Mouse (Mus musculus) cerebellum, postnatal 36 days (tissue): ENCODE data around the gene Gm21970.
"Not testable (repeated sequence)": the region's sequence is repeated elsewhere in the genome, so short reads cannot be mapped to it uniquely, and the experiment has no call there.

Experiments used
- DNase-seq, 2 experiments: peaks; one replicate each; pipeline ENCODE4 v3.0.0; 2021 to 2022; ENCODE audit warnings: mixed read lengths in 2 of 2

The Gm21970 gene

GRCm38 (mm10) chr16:91404828-91405577, 13.5 kb downstream of the Gm21970 start:
- DNase-seq = no peak

- peak; percentile 34 to 40 for DNase-seq
These were observed 14.4 kb downstream of the Gm21970 start, which contains the start of gene Il10rb for GRCm38 (mm10) chr16:91405640-91406584. TSS of gene Il10rb (plus strand) at chr16:91406164.

GRCm38 (mm10) chr16:91406585-91407220, 15.2 kb downstream of the Gm21970 start:
- DNase-seq = no peak

- no peak for DNase-seq
These were observed 21.8 kb downstream of the Gm21970 start for GRCm38 (mm10) chr16:91413102-91413844.

GRCm38 (mm10) chr16:91415391-91416189, 24.1 kb downstream of the Gm21970 start:
- DNase-seq = no peak

GRCm38 (mm10) chr16:91416357-91416756, 24.8 kb downstream of the Gm21970 start:
- DNase-seq = no peak

- DNase-seq = no peak
These were observed 25.4 kb downstream of the Gm21970 start for GRCm38 (mm10) chr16:91416938-91417337.

GRCm38 (mm10) chr16:91418531-91418930, 27.0 kb downstream of the Gm21970 start:
- no peak for DNase-seq

GRCm38 (mm10) chr16:91425816-91426215, 34.3 kb downstream of the Gm21970 start:
- no peak for DNase-seq

GRCm38 (mm10) chr16:91426586-91426985, 35.1 kb downstream of the Gm21970 start:
- no peak for DNase-seq

GRCm38 (mm10) chr16:91427461-91427860, 35.9 kb downstream of the Gm21970 start:
- no peak for DNase-seq

- DNase-seq = no peak
These were observed 36.8 kb downstream of the Gm21970 start for GRCm38 (mm10) chr16:91428259-91428865.

GRCm38 (mm10) chr16:91432720-91433328, 41.3 kb downstream of the Gm21970 start:
- DNase-seq = no peak

GRCm38 (mm10) chr16:91433329-91433933, 41.9 kb downstream of the Gm21970 start:
- DNase-seq = no peak

GRCm38 (mm10) chr16:91434119-91434518, 42.6 kb downstream of the Gm21970 start:
- DNase-seq = no peak

- no peak for DNase-seq
These were observed 46.6 kb downstream of the Gm21970 start for GRCm38 (mm10) chr16:91438081-91438480.

GRCm38 (mm10) chr16:91438599-91438998, 47.1 kb downstream of the Gm21970 start:
- not testable (repeated sequence) for DNase-seq

- DNase-seq = peak in 1 of 2 experiments; percentile 11
These were observed 49.8 kb downstream of the Gm21970 start for GRCm38 (mm10) chr16:91441366-91441765.

- DNase-seq = no peak
These were observed 50.3 kb downstream of the Gm21970 start for GRCm38 (mm10) chr16:91441811-91442240.

GRCm38 (mm10) chr16:91442446-91442845, 50.9 kb downstream of the Gm21970 start:
- no peak for DNase-seq
